Mouse (Mus musculus): ENCODE measurements around the gene Mlst8.

Mlst8 gene

DNA sequence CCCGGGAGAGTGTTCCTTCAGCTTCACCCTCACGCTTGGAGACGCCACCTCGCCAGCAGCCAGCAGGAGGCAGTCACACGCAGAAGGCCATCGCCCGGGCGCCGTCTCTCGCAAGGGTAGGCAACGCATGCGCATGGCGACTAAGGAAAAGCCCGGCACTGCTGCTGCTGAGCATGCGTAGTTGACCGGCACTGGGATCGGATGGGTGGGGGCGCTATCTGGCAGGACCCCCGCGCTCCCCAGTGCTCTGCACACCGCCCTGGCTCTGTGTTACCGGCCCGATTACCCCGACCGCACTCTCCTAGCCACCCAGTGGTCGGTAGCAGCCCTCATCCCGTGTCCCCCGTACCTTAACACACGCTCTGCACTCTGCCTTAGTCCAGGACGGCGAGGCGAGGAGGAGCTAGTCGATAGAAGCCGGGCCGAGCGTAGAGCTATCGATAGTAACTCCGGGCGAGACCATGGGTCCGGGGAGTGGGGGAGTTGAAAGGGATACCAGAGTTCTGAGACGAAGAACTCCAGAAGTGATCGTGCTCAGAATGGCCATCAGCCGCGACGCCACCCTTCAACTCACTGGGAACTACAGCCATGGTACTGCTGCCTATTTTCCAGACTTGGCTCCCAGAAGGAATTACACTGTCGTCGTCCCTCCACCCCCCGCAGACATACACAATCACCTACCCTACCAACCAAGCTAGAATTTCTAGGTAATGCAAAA lies at the start of gene Mlst8:
TSS of gene Mlst8 (minus strand) at position 416 of the 718 bp plus-strand sequence.
- peak; percentile 97 for DNase-seq (ENCODE audit: low spot score)

GRCm38 (mm10) chr17:24528560-24528918 lies 49.7 kb upstream of the Mlst8 start:
- DNase-seq (ENCODE audit: low spot score) = no peak

DNA sequence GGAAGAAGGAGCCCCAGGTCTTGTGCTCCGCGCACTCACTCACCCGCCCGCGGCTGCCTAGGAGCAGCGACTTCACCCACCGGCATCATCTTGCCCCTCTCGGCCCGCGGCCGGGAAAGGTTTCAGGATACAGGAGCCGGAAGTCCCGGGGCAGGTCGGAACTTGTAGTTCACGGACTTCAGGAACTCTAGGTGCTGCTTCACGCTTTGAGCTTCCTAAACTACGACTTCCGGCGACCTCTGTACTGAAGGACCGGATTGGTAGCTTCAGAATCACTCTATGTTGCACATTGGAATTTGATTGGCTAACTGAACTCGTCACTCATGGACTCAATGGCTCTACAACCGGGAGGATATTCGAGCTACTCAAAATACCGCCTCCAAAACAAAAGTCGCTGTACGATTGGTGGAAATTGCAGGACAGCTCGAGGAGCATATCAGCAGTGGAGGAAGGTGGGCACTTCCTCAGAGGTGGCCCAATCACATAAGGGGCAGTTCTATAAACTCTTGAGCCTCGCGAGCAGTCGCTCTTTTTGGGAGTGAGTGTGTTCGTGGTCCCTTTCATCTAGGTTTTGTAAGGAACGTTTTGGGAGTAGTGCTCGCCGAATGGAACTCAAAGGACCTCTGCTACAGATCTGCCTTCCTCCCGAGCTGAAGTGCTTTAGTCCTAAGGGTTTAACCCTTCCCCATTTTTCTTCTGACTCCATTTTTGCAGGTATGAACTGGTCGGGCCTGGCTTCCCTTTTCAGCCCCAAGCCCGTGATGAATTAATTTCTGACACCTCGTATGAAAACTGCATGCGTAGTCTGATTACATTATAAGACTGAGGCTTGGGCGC lies 49.1 kb upstream of the Mlst8 start, which contains the start of gene Traf7:
TSS of gene Traf7 (minus strand) at position 216 of the 837 bp plus-strand sequence.
- peak; percentile 54 for DNase-seq (ENCODE audit: low spot score)

- no peak for DNase-seq (ENCODE audit: low spot score)
These were observed 48.4 kb upstream of the Mlst8 start for GRCm38 (mm10) chr17:24527315-24527714.

GRCm38 (mm10) chr17:24524734-24525133 lies 45.9 kb upstream of the Mlst8 start:
- no peak for DNase-seq (ENCODE audit: low spot score)

GRCm38 (mm10) chr17:24520450-24520849 lies 41.6 kb upstream of the Mlst8 start:
- no peak for DNase-seq (ENCODE audit: low spot score)

- no peak for DNase-seq (ENCODE audit: low spot score)
These were observed 35.7 kb upstream of the Mlst8 start for GRCm38 (mm10) chr17:24514270-24515257.

GRCm38 (mm10) chr17:24513609-24514008 lies 34.7 kb upstream of the Mlst8 start:
- DNase-seq (ENCODE audit: low spot score) = no peak

GRCm38 (mm10) chr17:24507806-24508460 lies 29.1 kb upstream of the Mlst8 start:
- no peak for DNase-seq (ENCODE audit: low spot score)

DNA sequence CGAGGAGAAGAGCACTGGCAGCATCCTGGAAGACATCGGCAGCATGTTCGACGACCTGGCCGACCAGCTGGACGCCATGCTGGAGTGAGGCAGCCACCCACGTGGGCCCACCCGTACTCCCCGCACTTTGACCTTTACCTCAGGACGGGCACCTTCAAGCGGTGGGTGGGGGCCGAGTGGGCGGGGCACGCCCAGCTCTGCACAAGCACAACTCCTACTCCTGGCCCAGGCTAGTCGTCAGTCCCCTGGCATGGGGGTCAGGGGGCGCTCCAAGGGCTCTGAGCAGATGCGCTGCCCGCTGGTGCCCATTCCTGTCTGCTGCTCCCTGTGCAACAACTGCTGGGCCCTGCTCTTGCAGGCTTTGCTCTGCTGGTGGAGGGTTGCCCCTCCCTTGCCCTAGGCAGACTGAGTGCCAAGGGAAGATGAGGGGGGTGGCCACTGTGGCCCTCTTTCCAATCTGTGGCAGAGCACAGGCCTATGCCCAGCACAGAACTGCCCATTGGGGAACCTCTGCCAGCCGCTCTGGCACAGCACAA lies 28.3 kb upstream of the Mlst8 start:
- DNase-seq (ENCODE audit: low spot score) = no peak

- no peak for DNase-seq (ENCODE audit: low spot score)
These were observed 27.6 kb upstream of the Mlst8 start for GRCm38 (mm10) chr17:24506332-24507070.

- no peak for DNase-seq (ENCODE audit: low spot score)
These were observed 26.5 kb upstream of the Mlst8 start for GRCm38 (mm10) chr17:24505286-24505955.

- DNase-seq (ENCODE audit: low spot score) = no peak
These were observed 25.2 kb upstream of the Mlst8 start for GRCm38 (mm10) chr17:24504085-24504484.

- no peak for DNase-seq (ENCODE audit: low spot score)
These were observed 23.3 kb upstream of the Mlst8 start for GRCm38 (mm10) chr17:24502208-24502607.

DNA sequence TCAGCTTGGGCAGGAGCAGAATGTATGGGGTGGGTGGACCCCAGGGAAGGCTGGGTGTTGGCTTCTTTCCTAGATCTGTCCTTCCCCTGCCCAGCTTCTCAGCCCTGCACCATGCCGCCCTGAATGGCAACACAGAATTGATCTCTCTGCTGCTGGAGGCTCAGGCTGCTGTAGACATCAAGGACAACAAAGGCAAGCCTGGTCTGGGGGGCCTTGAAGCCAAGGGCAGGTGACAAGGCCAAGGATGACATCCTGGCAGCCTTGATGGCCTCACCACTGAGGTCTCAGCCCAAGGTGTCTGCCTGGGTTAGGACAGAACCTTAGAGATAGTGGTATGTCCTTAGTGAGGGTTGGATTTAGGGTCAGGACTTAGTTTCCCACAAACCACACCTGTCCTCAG lies 17.1 kb upstream of the Mlst8 start:
- no peak for DNase-seq (ENCODE audit: low spot score)

- no peak for DNase-seq (ENCODE audit: low spot score)
These were observed 16.6 kb upstream of the Mlst8 start for GRCm38 (mm10) chr17:24495443-24495842.

DNA sequence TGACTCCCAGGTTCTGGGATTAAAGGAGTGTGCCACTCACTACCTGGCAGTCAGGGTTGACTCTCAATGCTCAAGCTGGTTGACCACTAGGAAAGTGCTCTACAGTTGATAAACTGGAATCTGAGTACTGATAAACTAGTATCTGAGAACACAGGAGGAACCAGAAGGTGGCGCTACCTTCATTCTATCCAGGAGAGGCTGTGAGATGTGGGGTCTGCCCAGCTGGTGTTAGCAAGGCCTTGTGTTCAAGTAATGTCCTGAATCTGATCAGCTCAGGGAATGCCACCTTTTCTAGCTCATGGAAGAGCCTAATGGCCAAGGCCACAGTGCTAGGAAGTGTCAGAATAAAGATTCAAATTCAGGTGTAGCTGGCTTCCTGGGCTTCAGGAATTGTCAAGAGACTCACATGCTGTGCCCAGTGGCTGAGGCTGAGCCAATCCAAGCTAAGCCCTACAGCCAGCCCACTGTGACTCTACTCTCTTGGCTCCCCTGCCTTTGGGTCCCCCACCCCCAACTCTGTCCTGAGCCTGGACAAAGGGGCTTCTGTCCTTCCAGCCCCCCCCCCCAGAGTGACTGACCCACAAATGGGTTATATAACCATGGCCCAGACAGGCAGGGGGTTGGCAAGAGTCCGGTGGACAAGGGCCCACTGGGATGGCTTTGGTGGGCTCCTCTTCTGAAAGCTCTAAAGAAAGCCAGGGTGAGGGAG lies 15.9 kb upstream of the Mlst8 start:
- DNase-seq (ENCODE audit: low spot score) = no peak

DNA sequence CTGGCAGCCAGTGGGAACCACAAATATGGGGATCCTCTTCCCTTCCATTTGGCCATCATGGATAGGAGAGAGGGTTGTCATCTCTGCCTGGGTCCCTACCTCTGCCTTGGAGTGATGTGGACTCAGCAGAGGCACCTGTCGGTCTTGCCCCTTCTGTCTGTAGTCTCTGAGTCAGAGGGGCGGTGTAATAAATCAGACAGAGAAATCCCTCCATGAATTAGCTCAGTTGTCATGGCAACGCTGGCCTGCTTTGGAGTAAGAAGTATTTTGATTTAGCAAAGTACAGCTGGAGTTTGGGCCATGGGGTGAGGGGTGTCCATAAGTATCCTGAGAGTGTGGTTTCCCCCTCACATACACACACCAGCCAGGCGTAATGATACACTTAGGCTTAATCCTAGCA lies 11.5 kb upstream of the Mlst8 start:
- no peak for DNase-seq (ENCODE audit: low spot score)

- DNase-seq (ENCODE audit: low spot score) = no peak
These were observed 10.6 kb upstream of the Mlst8 start for GRCm38 (mm10) chr17:24489265-24490030.

Data from ovary, postnatal 10 days (tissue).